Mouse (Mus musculus) brain, embryonic 14.5 days (tissue): ENCODE measurements around the gene Olfr286.

Experiments used
- CTCF ChIP-seq: fragments of 200-500 bp; IDR thresholded peaks from 2 replicates; pipeline ENCODE4 v1.5.1; 2012; ENCODE audit warnings: inconsistent platforms, mild to moderate bottlenecking, moderate library complexity, borderline replicate concordance; ENCODE audit not compliant: insufficient read depth, insufficient read length; ENCODE audit errors: extremely low read depth
- POLR2A ChIP-seq: fragments of 200-500 bp; IDR thresholded peaks from 2 replicates; pipeline ENCODE4 v1.6.1; 2012; ENCODE audit warnings: mild to moderate bottlenecking, inconsistent platforms, borderline replicate concordance; ENCODE audit not compliant: poor library complexity, insufficient read depth, insufficient read length, severe bottlenecking; ENCODE audit errors: extremely low read depth

- TF ChIP-seq POLR2A (no peak), CTCF (peak; percentile 86)
These were observed 53.0 kb downstream of the Olfr286 start for GRCm38 (mm10) chr15:98181132-98181711.
